Mouse (Mus musculus): Measurements from ENCODE around the gene Sumo2. TPM values are rescaled to one million over a fixed set of nuclear protein-coding genes. Genes with fewer than 3 reads are reported as not detected.
"Not testable (repeated sequence)": the region's sequence is repeated elsewhere in the genome, so short reads cannot be mapped to it uniquely, and the experiment has no call there.

The Sumo2 gene
- polyA plus RNA-seq, 1 experiment, result 7.0 TPM

GRCm38 (mm10) chr11:115502636-115503035, 33.4 kb downstream of the Sumo2 start:
- 84% methylated on average over 6 of the region's 6 CpGs for WGBS
- Histone ChIP-seq H3K27me3 (ENCODE audit: control insufficient read depth, insufficient read depth, low read length) (no peaks in the 10 kb centered on the region), H3K4me1 (ENCODE audit: control insufficient read depth, insufficient read depth, insufficient read length, low read length) (no peaks in the 10 kb centered on the region), H3K4me3 (ENCODE audit: low read depth, low read length) (no peak overlapping the region), H3K27ac (ENCODE audit: insufficient read depth, low read depth, low read length) (no peak overlapping the region), H3K36me3 (ENCODE audit: control insufficient read depth, insufficient read depth, low read length) (peaks cover 42% of the 10 kb centered on the region)
- no peak for TF ChIP-seq POLR2A (IDR thresholded peaks at IDR 0.05; ENCODE audit: low read depth, low read length)
- TF ChIP-seq CTCF (IDR thresholded peaks at IDR 0.05; ENCODE audit: extremely low read depth, insufficient read length, insufficient replicate concordance, low read depth, low read length), result no peak

- H3K27ac ChIP-seq (ENCODE audit: insufficient read depth, low read depth, low read length), result not testable (repeated sequence)
- WGBS, result 84% methylated on average over 9 of the region's 9 CpGs
Measured at GRCm38 (mm10) chr11:115496559-115496958, 39.5 kb downstream of the Sumo2 start.

GRCm38 (mm10) chr11:115492387-115492786, 43.7 kb downstream of the Sumo2 start:
- H3K4me3 ChIP-seq (ENCODE audit: low read depth, low read length), result 0 out of 2 replicates have a peak overlapping the region, but pooled peaks have one; percentile 6
- peak overlapping the region; percentile 36 for H3K27ac ChIP-seq (ENCODE audit: insufficient read depth, low read depth, low read length)
- H3K4me1 ChIP-seq (ENCODE audit: control insufficient read depth, insufficient read depth, insufficient read length, low read length), result peaks cover 12% of the 10 kb centered on the region
- TF ChIP-seq POLR2A (IDR thresholded peaks at IDR 0.05; ENCODE audit: low read depth, low read length) (no peak), CTCF (IDR thresholded peaks at IDR 0.05; ENCODE audit: extremely low read depth, insufficient read length, insufficient replicate concordance, low read depth, low read length) (no peak)
- H3K27me3 ChIP-seq (ENCODE audit: control insufficient read depth, insufficient read depth, low read length), result no peaks in the 10 kb centered on the region
- WGBS, result 20% methylated on average over 6 of the region's 6 CpGs
- H3K36me3 ChIP-seq (ENCODE audit: control insufficient read depth, insufficient read depth, low read length), result peaks cover 26% of the 10 kb centered on the region

More at GRCm38 (mm10) chr11:115496559-115496958, 39.5 kb downstream of the Sumo2 start:
- H3K27me3 ChIP-seq (ENCODE audit: control insufficient read depth, insufficient read depth, low read length); H3K4me3 ChIP-seq (ENCODE audit: low read depth, low read length): not testable (repeated sequence)
- peaks cover 40% of the 10 kb centered on the region for H3K36me3 ChIP-seq (ENCODE audit: control insufficient read depth, insufficient read depth, low read length)
- peaks cover 12% of the 10 kb centered on the region for H3K4me1 ChIP-seq (ENCODE audit: control insufficient read depth, insufficient read depth, insufficient read length, low read length)

- Histone ChIP-seq H3K4me1 (ENCODE audit: control insufficient read depth, insufficient read depth, insufficient read length, low read length) (peaks cover 12% of the 10 kb centered on the region), H3K27me3 (ENCODE audit: control insufficient read depth, insufficient read depth, low read length) (no peaks in the 10 kb centered on the region), H3K27ac (ENCODE audit: insufficient read depth, low read depth, low read length) (peak within 1 kb of the TSS; percentile 67), H3K36me3 (ENCODE audit: control insufficient read depth, insufficient read depth, low read length) (peaks cover 19% of the 10 kb centered on the region), H3K4me3 (ENCODE audit: low read depth, low read length) (peak within 1 kb of the TSS; percentile 78)
- TF ChIP-seq CTCF (IDR thresholded peaks at IDR 0.05; ENCODE audit: extremely low read depth, insufficient read length, insufficient replicate concordance, low read depth, low read length), result peak; percentile 83; the same call in 1 of the 2 replicates
- TF ChIP-seq POLR2A (IDR thresholded peaks at IDR 0.05; ENCODE audit: low read depth, low read length), result peak; percentile 83
- under 1% methylated on average over 43 of the region's 43 CpGs for WGBS
Measured at GRCm38 (mm10) chr11:115491356-115492083, 44.6 kb downstream of the Sumo2 start, which contains the start of gene Nt5c. Gene Nt5c (minus strand): TSS chr11:115491862.

- 16% methylated on average over 25 of the region's 25 CpGs for WGBS
- Histone ChIP-seq H3K27me3 (ENCODE audit: control insufficient read depth, insufficient read depth, low read length) (no peaks in the 10 kb centered on the region), H3K27ac (ENCODE audit: insufficient read depth, low read depth, low read length) (no peak overlapping the region), H3K4me3 (ENCODE audit: low read depth, low read length) (peak overlapping the region; percentile 78), H3K36me3 (ENCODE audit: control insufficient read depth, insufficient read depth, low read length) (peaks cover 19% of the 10 kb centered on the region), H3K4me1 (ENCODE audit: control insufficient read depth, insufficient read depth, insufficient read length, low read length) (peaks cover 12% of the 10 kb centered on the region)
- TF ChIP-seq POLR2A (IDR thresholded peaks at IDR 0.05; ENCODE audit: low read depth, low read length) (no peak), CTCF (IDR thresholded peaks at IDR 0.05; ENCODE audit: extremely low read depth, insufficient read length, insufficient replicate concordance, low read depth, low read length) (no peak)
Measured at GRCm38 (mm10) chr11:115490441-115491355, 45.4 kb downstream of the Sumo2 start.

GRCm38 (mm10) chr11:115488551-115489104, 47.4 kb downstream of the Sumo2 start:
- no peak overlapping the region for H3K4me3 ChIP-seq (ENCODE audit: low read depth, low read length)
- TF ChIP-seq CTCF (IDR thresholded peaks at IDR 0.05; ENCODE audit: extremely low read depth, insufficient read length, insufficient replicate concordance, low read depth, low read length) (no peak), POLR2A (IDR thresholded peaks at IDR 0.05; ENCODE audit: low read depth, low read length) (no peak)
- peaks cover 5% of the 10 kb centered on the region; the same call in 1 of the 2 replicates for H3K4me1 ChIP-seq (ENCODE audit: control insufficient read depth, insufficient read depth, insufficient read length, low read length)
- H3K36me3 ChIP-seq (ENCODE audit: control insufficient read depth, insufficient read depth, low read length), result peaks cover 24% of the 10 kb centered on the region
- WGBS, result 89% methylated on average over 19 of the region's 19 CpGs
- no peak overlapping the region for H3K27ac ChIP-seq (ENCODE audit: insufficient read depth, low read depth, low read length)
- no peaks in the 10 kb centered on the region for H3K27me3 ChIP-seq (ENCODE audit: control insufficient read depth, insufficient read depth, low read length)

Measured in small intestine, adult 2 months (tissue).